Mouse (Mus musculus): ENCODE measurements around the gene Lmtk2. TPM values are rescaled to one million over a fixed set of nuclear protein-coding genes. Genes with fewer than 3 reads are reported as not detected.

The Lmtk2 gene
- polyA plus RNA-seq, 1 experiment from 2014 or later: 10.8 TPM

Other genes starting within 250 kb of the Lmtk2 start
- 0.37 and 0.39 TPM in 2 replicates for gene Ankrd61, start 202.8 kb upstream of the Lmtk2 start, polyA plus RNA-seq (2014; fragmentation: Nextera tagmentation; extraction: Ambion mirVana)
- gene Aimp2, start 190.6 kb upstream of the Lmtk2 start, polyA plus RNA-seq (2014; fragmentation: Nextera tagmentation; extraction: Ambion mirVana): 84.4 and 90.5 TPM in 2 replicates
- 28.3 and 34.1 TPM in 2 replicates for gene Pms2, start 190.5 kb upstream of the Lmtk2 start, polyA plus RNA-seq (2014; fragmentation: Nextera tagmentation; extraction: Ambion mirVana)
- 3.1 and 3.2 TPM in 2 replicates for gene Gm42421, start 172.3 kb upstream of the Lmtk2 start, polyA plus RNA-seq (2014; fragmentation: Nextera tagmentation; extraction: Ambion mirVana)
- 5.9 and 6.0 TPM in 2 replicates for gene Rsph10b, start 167.4 kb upstream of the Lmtk2 start, polyA plus RNA-seq (2014; fragmentation: Nextera tagmentation; extraction: Ambion mirVana)
- gene Ccz1, start 85.6 kb upstream of the Lmtk2 start, polyA plus RNA-seq (2014; fragmentation: Nextera tagmentation; extraction: Ambion mirVana): 83.5 and 93.2 TPM in 2 replicates
- not detected in 2 replicates for gene Ocm, start 73.8 kb upstream of the Lmtk2 start, polyA plus RNA-seq (2014; fragmentation: Nextera tagmentation; extraction: Ambion mirVana)
- gene Bhlha15, start 89.8 kb downstream of the Lmtk2 start, polyA plus RNA-seq (2014; fragmentation: Nextera tagmentation; extraction: Ambion mirVana): 0.14 and 0.28 TPM in 2 replicates
- 35.7 and 38.1 TPM in 2 replicates for gene Tecpr1, start 123.2 kb downstream of the Lmtk2 start, polyA plus RNA-seq (2014; fragmentation: Nextera tagmentation; extraction: Ambion mirVana)
- 111 and 114 TPM in 2 replicates for gene Bri3, start 144.0 kb downstream of the Lmtk2 start, polyA plus RNA-seq (2014; fragmentation: Nextera tagmentation; extraction: Ambion mirVana)

Data from neural tube, embryonic 14.5 days (tissue).